Mouse (Mus musculus) left cerebral cortex, postnatal 10 days (tissue): Measurements from ENCODE around the gene Tmppe. TPM values are rescaled to one million over a fixed set of nuclear protein-coding genes. Genes with fewer than 3 reads are reported as not detected.
A peak's percentile ranks its signal among the peaks of the same experiment; 100 is the strongest.
"Not testable (repeated sequence)": the region's sequence is repeated elsewhere in the genome, so short reads cannot be mapped to it uniquely, and the experiment has no call there.

ENCODE experiments used
- DNase-seq, 2 experiments: peaks; one replicate each; pipeline ENCODE4 v3.0.0; 2021 to 2022; ENCODE audit warnings: low spot score in 2 of 2, mixed read lengths in 1 of 2; ENCODE audit errors: extremely low spot score in 1 of 2
- intact Hi-C: fragments of 180-260 bp; cut with DNase I; formaldehyde crosslinking; loops from one replicate; pipeline ENCODE4 v1.15.1; 2025
- total RNA-seq, 2 experiments: library from RNA; stranded (reverse); gene quantifications; 2 replicates each; pipeline ENCODE4 v1.2.3; 2021

Tmppe gene
- 1 to 10 TPM; 9.4 to 10.0 TPM for total RNA-seq

DNA sequence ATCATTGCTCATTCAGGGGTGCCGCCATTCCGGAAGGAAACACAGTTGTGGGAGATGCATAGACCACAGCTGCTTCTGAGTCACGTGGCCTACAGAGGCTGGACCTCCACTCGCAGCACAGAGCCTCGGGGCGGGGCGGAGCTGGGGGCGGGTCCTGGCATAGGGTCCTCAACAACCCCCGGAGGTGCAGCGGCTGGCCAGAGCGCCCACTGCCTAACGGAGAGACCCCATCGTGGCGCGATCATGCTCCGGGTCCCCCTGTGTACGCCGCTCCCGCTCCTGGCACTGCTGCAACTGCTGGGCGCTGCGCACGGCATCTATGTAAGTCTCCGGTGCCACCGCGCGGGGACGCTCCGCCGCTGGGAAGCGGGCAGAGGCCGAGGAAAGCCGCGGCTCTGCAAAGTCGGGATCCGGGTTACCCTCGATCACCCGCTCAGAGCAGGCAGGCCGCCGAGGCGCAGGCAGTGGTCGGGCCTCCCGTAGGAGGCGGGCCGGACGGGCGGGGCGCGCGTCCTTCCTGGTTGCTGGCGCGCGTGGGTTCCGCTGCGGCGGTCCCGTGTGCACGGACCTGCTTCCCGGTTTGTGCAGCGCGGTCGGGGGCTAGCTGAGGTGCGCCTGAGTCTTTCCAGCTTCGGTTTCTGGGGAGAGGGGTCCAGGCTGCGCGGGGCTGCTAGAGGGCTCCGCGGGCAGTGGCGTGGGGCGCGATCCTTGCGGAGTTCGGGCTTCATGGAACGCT, at the start of gene Tmppe, which contains the start of gene Glb1:
Gene Tmppe (plus strand): TSS at position 157 of the 736 bp plus-strand sequence.
Gene Glb1 (plus strand): TSS at position 128 of the 736 bp plus-strand sequence.
- peak; percentile 77 to 90 for DNase-seq

GRCm38 (mm10) chr9:114367783-114368470, 33.0 kb upstream of the Tmppe start:
- DNase-seq = peak; percentile 73 to 92
- intact Hi-C loops = loop anchor here (5.0 kb wide), 1 partner anchor 41 kb away; no protein-coding TSS in a partner anchor

More for the DNA sequence above, at the start of gene Tmppe, which contains the start of gene Glb1:
- intact Hi-C loops = no loop called here

DNA sequence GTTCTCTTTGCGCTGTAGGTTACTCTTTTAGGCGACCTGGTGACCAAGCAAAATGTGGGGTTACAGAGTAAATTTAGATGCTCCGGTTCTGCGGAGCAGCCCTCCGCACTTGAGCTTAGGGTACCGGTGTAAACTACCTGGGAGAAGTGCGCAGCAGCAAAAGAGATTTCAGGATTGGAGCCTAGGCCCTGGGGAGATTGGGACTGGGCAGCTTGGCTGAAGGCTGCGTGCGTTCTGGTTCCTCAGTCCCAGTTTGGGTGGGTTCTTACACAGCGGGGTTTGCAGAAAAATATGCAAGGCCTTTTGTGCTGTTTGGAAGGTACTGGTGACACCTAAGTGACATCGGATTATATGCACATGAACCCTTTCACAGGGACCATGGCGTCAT, 32.4 kb upstream of the Tmppe start:
- intact Hi-C loops = loop anchor here (5.0 kb wide), 1 partner anchor 41 kb away; no protein-coding TSS in a partner anchor
- no peak for DNase-seq

- intact Hi-C loops = loop anchor here (5.0 kb wide), 1 partner anchor 42 kb away; no protein-coding TSS in a partner anchor
- DNase-seq = not testable (repeated sequence)
These were observed 31.5 kb upstream of the Tmppe start for GRCm38 (mm10) chr9:114369389-114369788.

DNA sequence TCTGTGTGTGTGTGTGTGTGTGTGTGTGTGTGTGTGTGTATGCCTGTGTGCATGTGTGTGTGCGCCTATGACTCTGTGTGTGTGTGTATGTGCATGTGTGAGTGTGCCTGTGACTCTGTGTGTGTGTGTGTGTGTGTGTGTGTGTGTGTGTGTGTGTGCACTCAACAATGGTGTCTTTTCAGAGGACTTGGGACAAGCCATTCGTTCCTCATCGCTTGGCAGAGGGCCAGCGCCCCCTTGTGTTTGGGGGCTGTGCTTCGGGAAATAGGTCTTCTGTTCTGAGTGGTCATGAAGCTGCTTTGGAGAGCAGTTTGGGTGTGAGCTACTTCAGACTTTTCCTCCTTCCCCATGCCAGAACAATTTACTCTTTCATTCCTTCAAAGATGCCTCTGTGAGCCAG, 29.2 kb upstream of the Tmppe start:
- intact Hi-C loops = not testable (repeated sequence)
- peak in 1 of 2 experiments; percentile 68 for DNase-seq

DNA sequence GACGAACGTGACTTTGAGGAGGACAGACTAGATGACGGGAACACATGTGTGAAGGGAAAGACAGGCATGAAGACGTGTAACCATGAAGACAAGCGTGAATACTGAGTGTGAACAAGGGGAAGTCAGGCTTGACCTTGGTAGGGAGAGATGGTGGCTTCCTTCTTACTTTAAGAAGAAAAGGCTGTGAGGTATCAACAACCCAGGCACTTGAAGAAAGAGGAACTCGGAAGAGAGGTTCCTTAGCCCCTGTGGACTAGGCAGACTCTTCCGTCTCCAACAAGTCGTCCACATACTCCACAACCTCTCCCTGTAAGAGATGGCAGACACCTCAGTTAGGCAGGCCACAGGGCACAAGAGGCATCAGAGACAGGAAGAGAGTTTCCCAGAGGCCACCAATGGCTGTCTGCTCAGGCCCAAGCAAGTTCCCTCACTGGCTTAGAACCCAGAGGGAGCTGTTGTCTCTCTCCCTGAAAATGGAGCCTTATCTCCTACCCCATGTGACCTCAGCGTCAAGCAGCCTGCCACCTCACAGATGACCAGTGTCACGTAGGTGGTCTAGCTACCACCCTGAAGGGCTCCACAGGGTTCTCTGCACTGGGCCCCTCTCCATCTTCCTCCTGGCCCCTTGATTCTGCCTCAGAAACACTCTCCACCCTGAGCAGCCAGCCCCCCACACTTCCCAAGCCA, 25.5 kb upstream of the Tmppe start:
- no peak for DNase-seq
- intact Hi-C loops = no loop called here

DNA sequence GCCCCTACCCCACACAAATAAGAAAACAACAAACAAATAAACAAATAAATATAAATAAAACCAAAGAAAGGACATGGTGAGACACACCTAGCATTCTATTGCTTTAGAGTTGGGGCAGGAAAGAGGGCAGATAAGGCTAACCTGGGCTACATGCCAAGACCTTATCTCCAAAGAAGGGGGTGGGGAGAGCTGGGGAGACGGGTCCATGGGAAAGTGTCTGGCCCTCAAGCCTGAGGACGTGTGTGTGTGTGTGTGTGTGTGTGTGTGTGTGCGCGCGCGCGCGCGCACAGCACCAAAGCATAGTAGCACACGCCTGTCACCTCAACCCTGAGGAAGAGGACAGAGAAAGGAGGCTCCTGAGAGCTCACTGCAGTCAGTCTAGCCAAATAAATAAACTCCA, 23.7 kb upstream of the Tmppe start:
- no peak for DNase-seq

DNA sequence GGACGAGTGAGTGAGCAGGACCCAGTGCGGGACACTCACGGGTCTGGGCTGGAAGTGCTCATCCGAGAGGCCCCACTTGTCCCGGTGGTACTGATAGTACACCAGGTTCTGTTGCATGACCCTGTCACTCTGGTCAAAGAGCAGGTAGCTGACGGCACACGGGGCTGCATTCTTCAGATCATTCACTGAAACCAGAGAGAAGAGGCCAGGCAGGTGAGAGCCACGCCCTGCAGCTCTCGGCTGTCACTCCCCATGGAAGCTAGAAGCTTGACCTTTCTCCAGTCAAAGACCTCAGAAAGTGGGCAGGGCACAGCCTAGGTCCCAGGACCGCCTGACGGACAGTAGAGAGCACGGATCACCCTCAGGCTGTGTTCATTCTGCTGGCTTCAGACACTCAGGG, 21.0 kb upstream of the Tmppe start:
- DNase-seq = no peak
- intact Hi-C loops = loop anchor here (5.0 to 10.0 kb wide), 2 partner anchors 63 to 385 kb away; no protein-coding TSS in a partner anchor

More for the DNA sequence above, 23.7 kb upstream of the Tmppe start:
- intact Hi-C loops = no loop called here

- intact Hi-C loops = loop anchor here (5.0 to 10.0 kb wide), 2 partner anchors 64 to 386 kb away; no protein-coding TSS in a partner anchor
- peak in 1 of 2 experiments; percentile 36 for DNase-seq
These were observed 19.8 kb upstream of the Tmppe start for GRCm38 (mm10) chr9:114380881-114381733.

- intact Hi-C loops = loop anchor here (5.0 to 10.0 kb wide), 2 partner anchors 66 to 388 kb away; no protein-coding TSS in a partner anchor
- DNase-seq = peak in 1 of 2 experiments; percentile 2
These were observed 17.8 kb upstream of the Tmppe start for GRCm38 (mm10) chr9:114382936-114383710.

DNA sequence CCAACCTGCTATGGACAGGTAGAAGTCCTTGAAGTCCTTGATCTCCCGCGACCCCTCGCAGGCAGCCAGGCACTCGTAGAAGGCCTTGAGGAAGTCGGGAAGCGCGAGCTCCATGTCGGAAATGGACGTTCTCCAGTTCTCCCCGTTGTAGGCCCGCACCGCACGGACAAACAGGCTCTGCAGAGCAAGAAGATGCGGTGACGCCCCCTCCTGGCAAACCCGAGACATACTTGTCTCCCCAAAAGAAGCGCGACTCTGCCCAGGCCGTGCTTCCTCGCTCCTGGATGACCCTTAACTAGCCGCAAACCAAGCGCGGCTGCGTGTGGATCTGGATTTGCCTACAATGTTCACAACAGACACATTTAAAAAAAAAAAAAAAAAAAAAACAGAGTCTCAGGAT, 16.2 kb upstream of the Tmppe start:
- DNase-seq = peak in 1 of 2 experiments; percentile 30
- intact Hi-C loops = loop anchor here (5.0 to 10.0 kb wide), 2 partner anchors 67 to 390 kb away; no protein-coding TSS in a partner anchor

GRCm38 (mm10) chr9:114385160-114385559, 15.7 kb upstream of the Tmppe start:
- intact Hi-C loops = loop anchor here (10.0 kb wide), 1 partner anchor 390 kb away; no protein-coding TSS in a partner anchor
- DNase-seq = peak in 1 of 2 experiments; percentile 5

DNA sequence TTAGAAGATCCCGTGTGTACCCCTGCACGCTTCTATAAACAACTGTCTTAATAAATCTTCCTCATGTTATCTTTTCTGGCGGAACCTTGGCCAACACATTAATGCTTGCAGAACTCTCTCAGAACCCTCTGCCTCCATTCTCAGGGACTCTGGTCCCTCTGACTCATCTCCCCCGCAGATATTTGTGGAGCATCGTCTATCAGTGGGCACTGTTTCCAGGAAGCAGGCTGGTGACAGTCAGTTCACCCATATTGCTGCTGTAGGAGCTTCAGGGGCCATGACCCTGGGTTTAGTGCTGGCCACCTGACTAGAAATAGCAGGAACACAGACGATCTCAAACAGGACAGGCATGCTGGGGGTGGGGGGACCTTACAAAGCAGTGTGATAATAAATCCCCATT, 13.8 kb upstream of the Tmppe start:
- no peak for DNase-seq
- intact Hi-C loops = loop anchor here (10.0 kb wide), 1 partner anchor 392 kb away; no protein-coding TSS in a partner anchor

GRCm38 (mm10) chr9:114388288-114388687, 12.6 kb upstream of the Tmppe start:
- no peak for DNase-seq
- intact Hi-C loops = loop anchor here (10.0 kb wide), 1 partner anchor 393 kb away; no protein-coding TSS in a partner anchor

GRCm38 (mm10) chr9:114388701-114389370, 12.1 kb upstream of the Tmppe start:
- no peak for DNase-seq
- intact Hi-C loops = loop anchor here (10.0 kb wide), 1 partner anchor 394 kb away; no protein-coding TSS in a partner anchor

GRCm38 (mm10) chr9:114389371-114389904, 11.5 kb upstream of the Tmppe start:
- no peak for DNase-seq
- intact Hi-C loops = loop anchor here (10.0 kb wide), 1 partner anchor 395 kb away; no protein-coding TSS in a partner anchor
